Mouse (Mus musculus) small intestine, adult 2 months (tissue): ENCODE measurements around the gene Wdr25.

Experiments used
- CTCF ChIP-seq: fragments of 200-500 bp; IDR thresholded peaks from 2 replicates; pipeline ENCODE4 v1.5.1; 2012; ENCODE audit warnings: low read depth, mild to moderate bottlenecking, control low read depth, inconsistent platforms, low read length, moderate library complexity, mixed read lengths; ENCODE audit not compliant: insufficient replicate concordance, insufficient read length; ENCODE audit errors: extremely low read depth
- POLR2A ChIP-seq: fragments of 200-500 bp; IDR thresholded peaks from 2 replicates; pipeline ENCODE4 v1.6.1; 2012; ENCODE audit warnings: low read depth, mild to moderate bottlenecking, control low read depth, inconsistent platforms, low read length, moderate library complexity

- TF ChIP-seq CTCF (no peak), POLR2A (no peak)
Measured at GRCm38 (mm10) chr12:109074106-109074505, 180.7 kb downstream of the Wdr25 start.
